Mouse (Mus musculus): ENCODE data around the gene Dhx34. TPM values are rescaled to one million over a fixed set of nuclear protein-coding genes. Genes with fewer than 3 reads are reported as not detected.

Dhx34 gene
- polyA plus RNA-seq, 1 experiment from 2014 or later, result 19.0 TPM

GRCm38 (mm10) chr7:16178114-16178513, 43.7 kb downstream of the Dhx34 start:
- Histone ChIP-seq H3K9me3 (0 out of 2 replicates have a peak, but pooled peaks cover 4% of the 10 kb centered on the region), H3K4me3 (no peak overlapping the region), H3K4me1 (peaks cover 32% of the 10 kb centered on the region), H3K27me3 (replicated peaks; ENCODE audit: low read depth, poor library complexity, severe bottlenecking) (no peaks in the 10 kb centered on the region), H3K27ac (replicated peaks) (no peak overlapping the region), H3K36me3 (replicated peaks) (peaks cover 38% of the 10 kb centered on the region)
- no peak for DNase-seq (ENCODE audit: low spot score)
- WGBS, result 75% methylated on average over 4 of the region's 4 CpGs

GRCm38 (mm10) chr7:16175542-16175931, 46.3 kb downstream of the Dhx34 start:
- peaks cover 48% of the 10 kb centered on the region for H3K4me1 ChIP-seq
- WGBS, result under 1% methylated on average over 10 of the region's 10 CpGs
- H3K27me3 ChIP-seq (replicated peaks; ENCODE audit: low read depth, poor library complexity, severe bottlenecking), result no peaks in the 10 kb centered on the region
- peaks cover 27% of the 10 kb centered on the region for H3K36me3 ChIP-seq (replicated peaks)
- H3K27ac ChIP-seq (replicated peaks), result peak overlapping the region; percentile 87
- H3K9me3 ChIP-seq, result 0 out of 2 replicates have a peak, but pooled peaks cover 4% of the 10 kb centered on the region
- peak overlapping the region; percentile 78 for H3K4me3 ChIP-seq
- no peak for DNase-seq (ENCODE audit: low spot score)

DNA sequence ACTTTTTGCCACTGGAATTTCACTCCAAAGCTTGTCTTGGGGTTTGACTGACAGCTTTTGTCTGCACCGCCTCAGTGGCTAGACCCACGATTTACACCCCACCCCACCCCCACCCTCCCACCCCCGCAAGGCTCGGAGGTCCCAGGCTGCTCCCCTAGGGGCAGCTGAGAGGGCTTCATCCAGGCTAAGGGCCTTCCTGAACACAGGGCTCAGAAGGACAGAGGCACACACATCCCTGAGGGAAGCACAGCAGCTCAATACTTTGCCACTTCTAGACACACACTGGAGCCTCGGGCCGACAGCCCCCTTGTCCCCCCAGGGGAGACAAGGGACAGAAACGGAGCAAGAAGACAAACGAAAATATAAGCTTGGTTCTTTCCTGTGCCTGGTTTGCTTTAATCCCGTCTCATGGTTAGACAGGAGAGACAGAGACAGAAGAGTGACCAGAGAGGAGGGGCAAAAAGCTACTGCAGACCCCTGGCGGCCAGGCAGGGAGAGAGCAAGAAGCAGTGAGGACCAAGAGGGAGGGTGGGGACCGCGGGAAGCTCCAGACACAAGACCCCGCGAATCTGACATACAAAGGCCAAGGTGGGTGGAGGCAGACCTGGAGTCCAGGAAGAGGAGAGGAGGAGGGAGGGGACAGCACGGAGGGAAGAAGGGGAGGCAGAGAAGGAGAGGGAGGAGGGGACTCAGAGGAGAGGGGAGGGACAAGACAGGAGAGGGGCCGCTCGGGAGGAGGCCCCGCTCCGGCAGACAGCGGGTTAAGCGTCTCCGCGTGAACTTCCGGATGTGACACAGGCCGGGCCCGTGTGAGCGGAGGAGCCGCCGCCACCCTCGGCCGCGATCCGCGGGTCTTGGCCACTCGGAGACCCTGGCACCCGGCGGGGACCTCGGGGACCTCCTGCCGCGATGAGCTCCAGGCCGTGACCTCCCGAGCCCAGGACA, 47.0 kb downstream of the Dhx34 start, which contains the start of gene Meis3:
Gene Meis3 (plus strand): TSS at position 494 of the 945 bp plus-strand sequence.
- Histone ChIP-seq H3K27ac (replicated peaks) (peak within 1 kb of the TSS; percentile 87), H3K4me1 (peaks cover 48% of the 10 kb centered on the region)
- under 1% methylated on average over 42 of the region's 42 CpGs for WGBS

GRCm38 (mm10) chr7:16173146-16173545, 48.7 kb downstream of the Dhx34 start:
- Histone ChIP-seq H3K36me3 (replicated peaks) (peaks cover 4% of the 10 kb centered on the region; the same call in 1 of the 2 replicates), H3K4me3 (peak overlapping the region; percentile 78), H3K9me3 (0 out of 2 replicates have a peak, but pooled peaks cover 4% of the 10 kb centered on the region), H3K27ac (replicated peaks) (peak overlapping the region; percentile 87), H3K4me1 (peaks cover 48% of the 10 kb centered on the region), H3K27me3 (replicated peaks; ENCODE audit: low read depth, poor library complexity, severe bottlenecking) (no peaks in the 10 kb centered on the region)
- DNase-seq (ENCODE audit: low spot score), result no peak
- WGBS, result 52% methylated on average over 5 of the region's 5 CpGs

More for the DNA sequence above, 47.0 kb downstream of the Dhx34 start, which contains the start of gene Meis3:
- Histone ChIP-seq H3K36me3 (replicated peaks) (peaks cover 21% of the 10 kb centered on the region), H3K27me3 (replicated peaks; ENCODE audit: low read depth, poor library complexity, severe bottlenecking) (no peaks in the 10 kb centered on the region), H3K9me3 (0 out of 2 replicates have a peak, but pooled peaks cover 4% of the 10 kb centered on the region), H3K4me3 (peak within 1 kb of the TSS; percentile 78)
- peak; percentile 84 for DNase-seq (ENCODE audit: low spot score)

DNA sequence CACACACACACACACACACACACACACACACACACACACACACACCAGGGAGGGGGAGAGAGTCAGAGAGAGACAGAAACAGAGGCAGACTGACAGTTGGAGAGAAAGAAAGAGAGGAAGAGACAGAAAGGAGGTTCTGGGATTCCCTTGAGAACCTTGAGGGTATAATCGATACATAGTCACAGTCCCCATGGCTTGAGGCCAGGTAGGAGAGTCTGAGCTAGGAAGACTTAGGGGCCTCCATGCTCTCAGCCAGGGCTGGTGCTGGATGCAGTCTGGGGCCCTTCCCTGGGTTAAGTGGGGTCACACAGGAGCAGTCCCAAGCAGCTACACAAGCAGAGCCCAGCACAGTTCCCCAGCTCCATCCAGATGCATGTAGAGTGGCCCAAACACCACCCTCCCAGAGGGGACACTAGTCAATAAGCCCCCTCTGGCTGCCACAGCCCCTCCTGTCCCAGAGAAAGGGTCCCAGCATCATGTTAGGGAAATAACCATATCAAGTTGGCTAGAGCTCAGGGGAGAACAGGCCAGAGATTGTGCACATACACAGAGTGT, 49.2 kb downstream of the Dhx34 start:
- no peak for DNase-seq (ENCODE audit: low spot score)
- 41% methylated on average over 1 of the region's 1 CpGs for WGBS
- H3K36me3 ChIP-seq (replicated peaks), result no peaks in the 10 kb centered on the region; the same call in 1 of the 2 replicates
- peak overlapping the region; percentile 78; the same call in 1 of the 2 replicates for H3K4me3 ChIP-seq
- no peaks in the 10 kb centered on the region for H3K27me3 ChIP-seq (replicated peaks; ENCODE audit: low read depth, poor library complexity, severe bottlenecking)
- H3K27ac ChIP-seq (replicated peaks), result peak overlapping the region; percentile 87
- H3K9me3 ChIP-seq, result peaks cover 8% of the 10 kb centered on the region; the same call in 1 of the 2 replicates
- H3K4me1 ChIP-seq, result peaks cover 48% of the 10 kb centered on the region

GRCm38 (mm10) chr7:16172141-16172581, 49.7 kb downstream of the Dhx34 start:
- peaks cover 11% of the 10 kb centered on the region; the same call in 1 of the 2 replicates for H3K9me3 ChIP-seq
- peak overlapping the region; percentile 34; the same call in 1 of the 2 replicates for H3K4me3 ChIP-seq
- peak; percentile 55 for DNase-seq (ENCODE audit: low spot score)
- H3K27me3 ChIP-seq (replicated peaks; ENCODE audit: low read depth, poor library complexity, severe bottlenecking), result no peaks in the 10 kb centered on the region
- peak overlapping the region; percentile 87 for H3K27ac ChIP-seq (replicated peaks)
- H3K36me3 ChIP-seq (replicated peaks), result no peaks in the 10 kb centered on the region
- peaks cover 48% of the 10 kb centered on the region for H3K4me1 ChIP-seq
- 0% methylated on average over 1 of the region's 1 CpGs for WGBS

DNA sequence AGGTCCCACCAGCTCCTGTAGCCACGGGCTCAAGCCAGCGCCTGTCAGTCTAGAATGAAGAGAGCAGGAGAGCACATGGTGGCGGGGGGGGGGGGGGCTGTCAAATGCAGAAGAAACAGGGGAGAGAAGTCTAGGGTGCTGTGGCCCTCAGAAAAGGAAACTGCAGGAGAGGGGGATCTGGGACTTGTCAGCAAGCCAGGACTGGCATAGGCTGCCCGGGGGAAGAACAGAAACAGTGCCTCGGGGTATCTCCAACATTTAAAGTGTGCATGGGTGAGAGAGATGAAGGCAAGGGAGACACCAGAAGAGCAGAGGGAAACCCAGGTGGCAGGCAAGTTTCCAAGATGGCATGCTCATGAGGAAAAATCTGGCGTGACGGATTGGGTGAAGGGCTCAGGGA, 59.8 kb downstream of the Dhx34 start:
- H3K27ac ChIP-seq (replicated peaks), result no peak overlapping the region
- no peaks in the 10 kb centered on the region; the same call in 1 of the 2 replicates for H3K36me3 ChIP-seq (replicated peaks)
- 81% methylated on average over 7 of the region's 7 CpGs for WGBS
- H3K4me1 ChIP-seq, result peaks cover 6% of the 10 kb centered on the region
- H3K9me3 ChIP-seq, result 0 out of 2 replicates have a peak, but pooled peaks cover 2% of the 10 kb centered on the region
- H3K4me3 ChIP-seq, result no peak overlapping the region
- H3K27me3 ChIP-seq (replicated peaks; ENCODE audit: low read depth, poor library complexity, severe bottlenecking), result peaks cover 38% of the 10 kb centered on the region
- DNase-seq (ENCODE audit: low spot score), result no peak

- Histone ChIP-seq H3K27ac (replicated peaks) (no peak overlapping the region), H3K9me3 (0 out of 2 replicates have a peak, but pooled peaks cover 2% of the 10 kb centered on the region), H3K36me3 (replicated peaks) (no peaks in the 10 kb centered on the region; the same call in 1 of the 2 replicates), H3K4me1 (peaks cover 6% of the 10 kb centered on the region), H3K4me3 (no peak overlapping the region), H3K27me3 (replicated peaks; ENCODE audit: low read depth, poor library complexity, severe bottlenecking) (peaks cover 40% of the 10 kb centered on the region)
- DNase-seq (ENCODE audit: low spot score), result no peak
- 91% methylated on average over 9 of the region's 9 CpGs for WGBS
These were observed 60.5 kb downstream of the Dhx34 start for GRCm38 (mm10) chr7:16161302-16161701.

DNA sequence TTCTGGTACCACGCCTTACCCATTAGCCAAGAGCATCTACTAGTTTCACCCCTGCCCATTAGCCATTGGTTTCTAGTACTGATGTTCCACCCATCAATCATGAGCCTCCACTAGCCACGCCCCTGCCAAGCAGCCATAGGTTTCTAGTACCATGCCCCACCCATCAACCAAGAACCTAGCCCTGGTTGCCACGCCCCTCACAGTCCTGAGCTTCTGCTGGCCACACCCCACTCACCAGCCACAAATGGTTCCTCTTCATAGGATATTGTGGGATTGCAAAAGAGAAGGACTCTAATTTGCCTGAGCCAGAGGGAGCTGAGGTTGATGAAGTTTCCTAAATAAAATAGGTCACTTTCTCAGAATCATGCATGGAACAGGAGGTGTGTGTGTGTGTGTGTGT, 61.1 kb downstream of the Dhx34 start:
- Histone ChIP-seq H3K36me3 (replicated peaks) (no peaks in the 10 kb centered on the region; the same call in 1 of the 2 replicates), H3K27ac (replicated peaks) (no peak overlapping the region), H3K9me3 (0 out of 2 replicates have a peak, but pooled peaks cover 2% of the 10 kb centered on the region), H3K4me3 (no peak overlapping the region), H3K27me3 (replicated peaks; ENCODE audit: low read depth, poor library complexity, severe bottlenecking) (peaks cover 40% of the 10 kb centered on the region), H3K4me1 (peaks cover 6% of the 10 kb centered on the region)
- WGBS, result 67% methylated on average over 3 of the region's 3 CpGs
- DNase-seq (ENCODE audit: low spot score), result no peak

DNA sequence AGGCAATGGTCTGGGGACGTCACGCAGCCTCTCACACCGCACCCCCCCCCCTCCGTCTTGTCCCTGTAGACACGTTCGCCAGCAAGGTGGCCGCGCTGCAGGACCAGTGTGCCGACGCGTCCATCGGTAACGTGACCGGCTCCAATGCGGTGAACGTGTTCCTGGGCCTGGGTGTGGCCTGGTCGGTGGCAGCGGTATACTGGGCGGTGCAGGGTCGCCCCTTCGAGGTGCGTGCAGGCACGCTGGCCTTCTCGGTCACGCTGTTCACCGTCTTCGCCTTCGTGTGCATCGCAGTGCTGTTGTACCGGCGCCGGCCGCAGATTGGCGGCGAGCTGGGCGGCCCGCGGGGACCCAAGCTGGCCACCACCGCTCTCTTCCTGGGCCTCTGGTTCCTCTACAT, 63.1 kb downstream of the Dhx34 start:
- Histone ChIP-seq H3K4me1 (peaks cover 6% of the 10 kb centered on the region), H3K36me3 (replicated peaks) (no peaks in the 10 kb centered on the region; the same call in 1 of the 2 replicates), H3K4me3 (peak overlapping the region; percentile 23; the same call in 1 of the 2 replicates), H3K27ac (replicated peaks) (no peak overlapping the region), H3K9me3 (0 out of 2 replicates have a peak, but pooled peaks cover 2% of the 10 kb centered on the region), H3K27me3 (replicated peaks; ENCODE audit: low read depth, poor library complexity, severe bottlenecking) (peaks cover 40% of the 10 kb centered on the region)
- WGBS, result 10% methylated on average over 39 of the region's 39 CpGs
- peak; percentile 26 for DNase-seq (ENCODE audit: low spot score)

- Histone ChIP-seq H3K4me1 (peaks cover 6% of the 10 kb centered on the region), H3K36me3 (replicated peaks) (no peaks in the 10 kb centered on the region; the same call in 1 of the 2 replicates), H3K27me3 (replicated peaks; ENCODE audit: low read depth, poor library complexity, severe bottlenecking) (peaks cover 40% of the 10 kb centered on the region), H3K4me3 (no peak overlapping the region), H3K27ac (replicated peaks) (no peak overlapping the region), H3K9me3 (0 out of 2 replicates have a peak, but pooled peaks cover 2% of the 10 kb centered on the region)
- no peak for DNase-seq (ENCODE audit: low spot score)
- WGBS, result 82% methylated on average over 8 of the region's 8 CpGs
These were observed 65.6 kb downstream of the Dhx34 start for GRCm38 (mm10) chr7:16156105-16156714.
